Mouse (Mus musculus) limb, embryonic 13.5 days (tissue): ENCODE results near the gene DXBay18. TPM values are rescaled to one million over a fixed set of nuclear protein-coding genes. Genes with fewer than 3 reads are reported as not detected.
A peak's percentile ranks its signal among the peaks of the same experiment; 100 is the strongest.
"Not testable (repeated sequence)": the region's sequence is repeated elsewhere in the genome, so short reads cannot be mapped to it uniquely, and the experiment has no call there.

ENCODE experiments used
- ATAC-seq: fragments of 200-750 bp; cut with Nextera tagmentation; 2 replicates; pipeline ENCODE4 v1.8.0; 2017; ENCODE audit warnings: low read depth, moderate number of reproducible peaks, moderate TSS enrichment; ENCODE audit not compliant: low FRiP score
- H3K27ac ChIP-seq: fragments of 300-500 bp; sonication (generic); 2 replicates; pipeline ENCODE4 v1.5.1; 2015; ENCODE audit warnings: inconsistent platforms, mild to moderate bottlenecking, moderate library complexity
- H3K27me3 ChIP-seq: fragments of 300-500 bp; sonication (generic); 2 replicates; pipeline ENCODE4 v1.6.1; 2015; ENCODE audit warnings: mild to moderate bottlenecking, inconsistent platforms
- H3K36me3 ChIP-seq: fragments of 300-500 bp; sonication (generic); 2 replicates; pipeline ENCODE4 v1.6.1; 2015; ENCODE audit warnings: inconsistent platforms, mild to moderate bottlenecking, moderate library complexity
- H3K4me1 ChIP-seq: fragments of 300-500 bp; sonication (generic); 2 replicates; pipeline ENCODE4 v1.6.1; 2015; ENCODE audit warnings: inconsistent platforms
- H3K4me2 ChIP-seq: fragments of 300-500 bp; sonication (generic); replicated peaks from 2 replicates; pipeline ENCODE4 v1.6.1; 2015; ENCODE audit warnings: inconsistent platforms, mild to moderate bottlenecking, moderate library complexity
- H3K4me3 ChIP-seq: fragments of 300-500 bp; sonication (generic); 2 replicates; pipeline ENCODE4 v1.5.1; 2015; ENCODE audit warnings: moderate library complexity, mild to moderate bottlenecking, inconsistent platforms
- H3K9ac ChIP-seq: fragments of 300-500 bp; sonication (generic); 2 replicates; pipeline ENCODE4 v1.6.1; 2015; ENCODE audit warnings: mild to moderate bottlenecking, inconsistent platforms
- H3K9me3 ChIP-seq: fragments of 300-500 bp; sonication (generic); 2 replicates; pipeline ENCODE4 v1.6.1; 2016; ENCODE audit warnings: inconsistent platforms
- WGBS: fragments of 180-500 bp; shearing (Covaris S2); methylation state at CpG from one replicate; pipeline ENCODE4 v1.1.7; 2015; 5-methylcytosine and 5-hydroxymethylcytosine counted together
- polyA plus RNA-seq: library from polyadenylated mRNA; unstranded; fragments of >200 nt; fragmentation: Nextera tagmentation; extraction: Ambion mirVana; gene quantifications from 2 replicates; pipeline ENCODE4 v1.2.1, GENCODE M21; 2015

Gene DXBay18
- not detected in 2 replicates for polyA plus RNA-seq

DNA sequence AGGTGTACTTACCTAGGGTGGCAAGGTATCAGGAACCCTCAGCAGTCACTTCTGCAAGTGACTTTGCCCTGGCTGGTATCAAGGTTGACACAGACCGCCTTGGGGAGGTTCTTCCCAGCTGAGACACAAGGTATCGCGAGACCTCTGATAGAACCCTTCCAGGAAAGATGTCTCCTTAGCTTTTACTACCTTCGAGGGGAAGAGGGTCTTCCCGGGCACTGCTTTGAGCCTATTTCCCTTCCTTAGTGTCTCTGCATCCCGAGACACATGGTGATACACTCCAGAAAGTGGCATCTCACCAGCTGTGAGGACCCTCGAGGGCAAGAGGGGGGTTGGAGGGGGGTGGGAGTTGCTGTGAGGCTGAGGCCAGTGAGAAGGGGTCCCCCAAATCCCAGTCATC, at the start of gene DXBay18:
DXBay18 (minus strand) TSS at position 101 of the 400 bp plus-strand sequence.
- not testable (repeated sequence) for H3K27ac ChIP-seq, H3K9ac ChIP-seq, ATAC-seq, H3K4me1 ChIP-seq, H3K36me3 ChIP-seq, H3K27me3 ChIP-seq, H3K4me3 ChIP-seq, H3K4me2 ChIP-seq, H3K9me3 ChIP-seq
- WGBS, result no CpG with 5 or more reads among the region's 7 CpGs

DNA sequence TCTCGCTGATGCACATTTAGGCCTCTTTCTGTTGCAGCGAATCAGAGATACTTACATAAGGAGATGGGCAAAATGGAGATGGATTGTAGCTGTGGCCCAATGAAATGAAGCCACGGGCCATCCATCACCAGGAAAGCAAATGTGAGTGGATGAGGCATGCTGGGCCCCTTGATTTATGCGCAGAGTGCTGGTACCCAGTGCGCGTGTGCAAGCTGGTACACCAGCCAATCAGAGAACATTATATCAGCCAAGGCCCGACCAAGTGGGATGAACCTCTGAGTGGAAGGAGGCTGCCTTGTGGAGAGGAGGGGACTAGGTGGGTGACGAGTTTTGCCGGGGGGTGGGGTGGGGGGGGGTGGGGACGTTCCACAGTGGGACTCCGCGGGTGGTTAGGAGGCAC, 42.7 kb upstream of the DXBay18 start, which contains the start of gene Xlr3b:
Xlr3b (plus strand) TSS at position 274 of the 400 bp plus-strand sequence.
- 0 out of 2 replicates have a peak, but pooled peaks have one; percentile 54 for ATAC-seq
- not testable (repeated sequence) for H3K27me3 ChIP-seq, H3K27ac ChIP-seq, H3K4me3 ChIP-seq, H3K4me2 ChIP-seq, H3K9ac ChIP-seq, H3K36me3 ChIP-seq, H3K4me1 ChIP-seq, H3K9me3 ChIP-seq
- 83% methylated on average over 12 of the region's 12 CpGs for WGBS

DNA sequence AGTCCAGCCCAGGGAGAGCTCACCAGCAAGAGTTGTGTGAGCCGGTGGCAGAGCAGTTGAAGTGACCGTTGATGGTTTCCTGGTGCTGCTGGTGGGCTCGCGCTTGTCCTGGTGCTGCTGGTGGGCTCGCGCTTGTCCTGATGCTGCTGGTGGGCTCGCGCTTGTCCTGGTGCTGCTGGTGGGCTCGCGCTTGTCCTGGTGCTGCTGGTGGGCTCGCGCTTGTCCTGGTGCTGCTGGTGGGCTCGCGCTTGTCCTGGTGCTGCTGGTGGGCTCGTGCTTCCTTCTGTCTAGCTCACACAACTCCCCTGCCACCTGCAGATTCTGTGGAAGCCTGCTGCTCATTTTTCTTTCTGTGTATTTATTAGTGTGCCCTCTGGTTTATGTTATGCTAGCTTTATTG, 27.6 kb upstream of the DXBay18 start, which contains the start of gene Spin2d:
Spin2d (minus strand) TSS at position 101 of the 400 bp plus-strand sequence.
- ATAC-seq, H3K36me3 ChIP-seq, H3K9ac ChIP-seq, H3K27ac ChIP-seq, H3K4me3 ChIP-seq, H3K9me3 ChIP-seq, H3K27me3 ChIP-seq, H3K4me1 ChIP-seq, H3K4me2 ChIP-seq: not testable (repeated sequence)
- 74% methylated on average over 4 of the region's 15 CpGs for WGBS

DNA sequence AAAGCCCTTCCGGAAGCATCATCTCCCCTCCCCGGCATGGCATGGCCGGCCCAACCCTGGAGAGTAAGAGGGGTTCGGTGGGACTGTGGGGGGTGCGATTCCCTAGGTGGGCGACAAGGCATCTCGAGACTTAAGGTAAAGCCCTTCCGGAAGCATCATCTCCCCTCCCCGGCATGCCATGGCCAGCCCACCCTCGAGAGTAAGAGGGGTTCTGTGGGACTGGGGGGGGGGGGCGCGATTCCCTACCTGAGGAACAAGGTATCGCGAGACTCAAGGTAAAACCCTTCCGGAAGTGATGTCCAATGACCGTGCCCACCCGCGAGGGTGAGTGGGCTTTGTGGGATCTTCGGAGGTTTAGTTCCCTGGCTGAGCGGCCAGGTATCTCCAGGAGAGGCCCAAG, 754 bp downstream of the DXBay18 start, which contains the start of gene Xlr5b:
Xlr5b (plus strand) TSS at position 301 of the 400 bp plus-strand sequence.
- not testable (repeated sequence) for H3K4me1 ChIP-seq, H3K9me3 ChIP-seq, H3K4me3 ChIP-seq, ATAC-seq, H3K4me2 ChIP-seq, H3K27ac ChIP-seq, H3K36me3 ChIP-seq, H3K9ac ChIP-seq, H3K27me3 ChIP-seq
- WGBS, result no CpG with 5 or more reads among the region's 20 CpGs

DNA sequence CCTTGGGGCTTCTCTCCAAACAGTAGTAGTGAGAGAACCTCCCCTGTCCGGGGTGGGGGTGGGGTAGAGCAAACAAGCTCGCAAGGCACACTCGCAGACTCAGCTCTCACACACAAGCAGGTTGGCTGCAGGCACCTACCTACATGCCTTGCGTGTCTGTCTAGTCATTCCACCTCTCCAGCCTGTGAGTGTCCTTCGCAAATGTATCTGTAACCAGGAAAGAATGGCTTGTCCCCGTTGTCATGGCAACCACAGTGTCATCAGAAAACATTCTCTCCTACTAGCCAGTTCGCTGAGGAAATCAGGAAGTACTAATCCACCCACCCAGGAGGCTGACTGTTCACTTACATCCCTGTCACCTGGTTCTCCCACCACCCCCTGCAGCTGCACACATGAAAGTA, 6.0 kb downstream of the DXBay18 start:
- H3K9me3 ChIP-seq, H3K9ac ChIP-seq, H3K27ac ChIP-seq, ATAC-seq, H3K4me3 ChIP-seq, H3K4me1 ChIP-seq, H3K27me3 ChIP-seq, H3K4me2 ChIP-seq, H3K36me3 ChIP-seq: not testable (repeated sequence)
- no CpG with 5 or more reads among the region's 7 CpGs for WGBS

DNA sequence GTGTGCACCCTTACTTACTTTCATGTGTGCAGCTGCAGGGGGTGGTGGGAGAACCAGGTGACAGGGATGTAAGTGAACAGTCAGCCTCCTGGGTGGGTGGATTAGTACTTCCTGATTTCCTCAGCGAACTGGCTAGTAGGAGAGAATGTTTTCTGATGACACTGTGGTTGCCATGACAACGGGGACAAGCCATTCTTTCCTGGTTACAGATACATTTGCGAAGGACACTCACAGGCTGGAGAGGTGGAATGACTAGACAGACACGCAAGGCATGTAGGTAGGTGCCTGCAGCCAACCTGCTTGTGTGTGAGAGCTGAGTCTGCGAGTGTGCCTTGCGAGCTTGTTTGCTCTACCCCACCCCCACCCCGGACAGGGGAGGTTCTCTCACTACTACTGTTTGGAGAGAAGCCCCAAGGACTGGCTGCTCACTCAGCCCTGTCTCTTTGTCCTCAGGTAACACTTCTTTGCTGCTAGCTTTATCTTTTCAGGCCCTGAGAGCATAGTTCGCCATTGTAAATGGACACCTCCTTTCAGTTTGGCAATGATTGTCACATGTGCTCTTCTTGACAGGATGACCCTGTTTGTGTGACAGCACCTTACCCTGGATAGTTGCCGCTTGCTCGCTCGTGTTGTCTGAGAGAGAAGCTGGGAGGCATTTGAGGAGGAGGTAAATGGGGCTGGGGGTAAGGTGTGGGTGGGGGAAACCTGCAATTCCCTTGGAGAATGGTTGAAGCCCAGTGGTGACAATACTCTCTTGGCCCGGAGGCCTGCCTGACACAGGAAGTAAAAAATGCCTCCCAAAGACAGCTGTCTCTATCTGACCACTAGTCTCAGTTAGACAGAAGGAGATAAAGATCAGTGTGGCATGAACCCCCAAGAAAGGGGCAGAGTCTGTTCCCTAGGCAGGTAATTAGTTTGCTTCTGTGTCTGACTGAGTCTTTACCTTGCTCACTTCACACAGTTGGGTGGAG, 26.1 kb downstream of the DXBay18 start:
- not testable (repeated sequence) for H3K9me3 ChIP-seq, H3K4me1 ChIP-seq, H3K9ac ChIP-seq, H3K27ac ChIP-seq, H3K27me3 ChIP-seq, ATAC-seq, H3K4me3 ChIP-seq, H3K36me3 ChIP-seq, H3K4me2 ChIP-seq
- no CpG with 5 or more reads among the region's 12 CpGs for WGBS

DNA sequence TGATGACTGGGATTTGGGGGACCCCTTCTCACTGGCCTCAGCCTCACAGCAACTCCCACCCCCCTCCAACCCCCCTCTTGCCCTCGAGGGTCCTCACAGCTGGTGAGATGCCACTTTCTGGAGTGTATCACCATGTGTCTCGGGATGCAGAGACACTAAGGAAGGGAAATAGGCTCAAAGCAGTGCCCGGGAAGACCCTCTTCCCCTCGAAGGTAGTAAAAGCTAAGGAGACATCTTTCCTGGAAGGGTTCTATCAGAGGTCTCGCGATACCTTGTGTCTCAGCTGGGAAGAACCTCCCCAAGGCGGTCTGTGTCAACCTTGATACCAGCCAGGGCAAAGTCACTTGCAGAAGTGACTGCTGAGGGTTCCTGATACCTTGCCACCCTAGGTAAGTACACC, 32.5 kb downstream of the DXBay18 start, which contains the start of gene Gm14685:
Gm14685 (plus strand) TSS at position 301 of the 400 bp plus-strand sequence.
- H3K36me3 ChIP-seq, H3K4me1 ChIP-seq, H3K9me3 ChIP-seq, H3K4me2 ChIP-seq, H3K27ac ChIP-seq, H3K4me3 ChIP-seq, H3K27me3 ChIP-seq, ATAC-seq, H3K9ac ChIP-seq: not testable (repeated sequence)
- WGBS, result no CpG with 5 or more reads among the region's 7 CpGs

DNA sequence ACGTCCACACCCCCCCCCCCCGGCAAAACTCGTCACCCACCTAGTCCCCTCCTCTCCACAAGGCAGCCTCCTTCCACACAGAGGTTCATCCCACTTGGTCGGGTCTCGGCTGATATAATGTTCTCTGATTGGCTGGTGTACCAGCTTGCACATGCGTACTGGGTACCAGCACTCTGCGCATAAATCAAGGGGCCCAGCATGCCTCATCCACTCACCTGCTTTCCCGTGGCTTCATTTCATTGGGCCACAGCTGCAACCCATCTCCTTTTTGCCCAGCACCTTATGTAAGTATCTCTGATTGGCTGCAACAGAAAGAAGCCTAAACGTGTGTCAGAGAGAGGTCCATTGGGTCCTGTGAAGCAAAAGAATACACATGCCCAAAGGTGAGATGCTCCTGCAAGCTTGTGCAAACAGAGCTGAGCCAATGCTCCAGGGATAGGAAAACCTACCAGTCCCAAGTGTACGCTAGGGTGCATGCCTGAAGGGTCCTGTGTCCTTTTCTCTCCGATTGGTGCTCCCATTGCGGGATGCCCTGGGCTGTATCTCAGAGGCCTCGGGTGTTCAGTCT, 52.2 kb downstream of the DXBay18 start, which contains the start of gene Xlr3a:
Xlr3a (minus strand) TSS at position 155 of the 568 bp plus-strand sequence.
- not testable (repeated sequence) for H3K4me1 ChIP-seq, H3K27ac ChIP-seq, H3K4me3 ChIP-seq, H3K27me3 ChIP-seq, H3K9me3 ChIP-seq, H3K36me3 ChIP-seq, H3K4me2 ChIP-seq, ATAC-seq, H3K9ac ChIP-seq
- 74% methylated on average over 13 of the region's 13 CpGs for WGBS

Other genes with a start within 250 kb of the DXBay18 start
- 72.8 and 75.1 TPM in 2 replicates for gene Cetn2, start 231.0 kb downstream of the DXBay18 start, polyA plus RNA-seq
- 22.4 and 22.7 TPM in 2 replicates for gene Nsdhl, start 230.9 kb downstream of the DXBay18 start, polyA plus RNA-seq
- gene Zfp185, start 162.1 kb downstream of the DXBay18 start, polyA plus RNA-seq, result 25.0 and 28.4 TPM in 2 replicates
- gene Pnma5, start 112.3 kb downstream of the DXBay18 start, polyA plus RNA-seq, result 0.20 and 0.24 TPM in 2 replicates
- 0.29 and 0.32 TPM in 2 replicates for gene Pnma3, start 84.7 kb downstream of the DXBay18 start, polyA plus RNA-seq
- gene Xlr4a, start 67.0 kb downstream of the DXBay18 start, polyA plus RNA-seq, result 0.65 and 1.2 TPM in 2 replicates
- gene Xlr3a, start 52.4 kb downstream of the DXBay18 start, polyA plus RNA-seq, result 2.4 and 2.8 TPM in 2 replicates
- 0.06 and 0.10 TPM in 2 replicates for gene Gm14685, start 32.4 kb downstream of the DXBay18 start, polyA plus RNA-seq
- gene Xlr5b, start 654 bp downstream of the DXBay18 start, polyA plus RNA-seq, result not detected in 2 replicates
- gene Spin2d, start 27.5 kb upstream of the DXBay18 start, polyA plus RNA-seq, result not detected in 2 replicates
- 14.1 and 18.5 TPM in 2 replicates for gene Xlr3b, start 42.8 kb upstream of the DXBay18 start, polyA plus RNA-seq
- gene Xlr4b, start 64.9 kb upstream of the DXBay18 start, polyA plus RNA-seq, result 0.56 and 1.2 TPM in 2 replicates
- gene F8a, start 78.8 kb upstream of the DXBay18 start, polyA plus RNA-seq, result 10.9 and 12.1 TPM in 2 replicates
- gene Xlr4c, start 93.7 kb upstream of the DXBay18 start, polyA plus RNA-seq, result not detected in 2 replicates
- gene Xlr3c, start 115.9 kb upstream of the DXBay18 start, polyA plus RNA-seq, result 0.13 and 0.51 TPM in 2 replicates
- gene Xlr5a, start 143.5 kb upstream of the DXBay18 start, polyA plus RNA-seq, result 0.09 TPM in 1 of 2 replicates, not detected in the other
- gene Xlr5c, start 143.5 kb upstream of the DXBay18 start, polyA plus RNA-seq, result not detected in 2 replicates
- gene Gm45015, start 187.4 kb upstream of the DXBay18 start, polyA plus RNA-seq, result not detected in 2 replicates
- gene Zfp275, start 193.2 kb upstream of the DXBay18 start, polyA plus RNA-seq, result 19.6 and 23.3 TPM in 2 replicates
- gene Gm18336, start 249.3 kb upstream of the DXBay18 start, polyA plus RNA-seq, result not detected in 2 replicates